Mouse (Mus musculus) erythroblast, embryonic 14.5 days (primary cell): ENCODE results near the gene Rbbp6.

Source experiments
- GATA1 ChIP-seq: IDR thresholded peaks from 2 replicates; pipeline ENCODE4 v1.6.1; 2012; ENCODE audit warnings: low read length, inconsistent platforms, mixed read lengths
- TAL1 ChIP-seq: IDR thresholded peaks from 3 replicates; pipeline ENCODE4 v1.6.1; 2012; ENCODE audit warnings: low read length, inconsistent platforms, mixed read lengths

DNA sequence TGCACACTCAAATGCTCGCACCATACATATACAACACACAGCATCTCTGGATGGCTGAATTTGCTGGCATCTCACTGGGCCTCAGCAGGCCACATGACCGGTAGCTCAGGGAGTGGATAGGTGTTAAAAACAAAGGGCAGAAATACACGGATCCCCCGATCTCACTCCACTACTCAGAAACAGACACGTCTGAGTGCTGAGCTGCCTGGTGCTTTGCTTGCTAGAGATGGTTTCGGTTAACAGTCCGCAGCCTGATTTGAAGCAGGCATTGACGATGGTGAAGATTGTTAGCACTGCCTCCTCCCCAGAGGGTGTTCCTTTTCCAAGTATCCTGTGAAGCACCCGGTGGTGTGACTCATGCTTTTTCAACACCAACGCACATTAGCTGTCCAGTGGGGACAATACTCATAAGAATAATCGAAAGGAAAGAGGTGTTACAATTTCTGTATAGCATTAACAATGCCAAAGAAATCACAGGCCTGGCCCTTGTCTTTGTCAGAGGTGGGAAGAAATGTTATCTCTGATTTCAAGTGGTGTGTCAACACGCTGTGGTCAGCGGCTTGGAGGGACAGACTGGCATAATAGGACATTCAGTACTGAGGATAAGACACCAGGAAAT lies 81.1 kb downstream of the Rbbp6 start:
- TF ChIP-seq GATA1 (no peak), TAL1 (no peak)
